Mouse (Mus musculus): Measurements from ENCODE around the gene Rbm6. TPM values are rescaled to one million over a fixed set of nuclear protein-coding genes. Genes with fewer than 3 reads are reported as not detected.

The Rbm6 gene
- polyA plus RNA-seq, 1 experiment = 32.1 TPM

GRCm38 (mm10) chr9:107791714-107792113, 81.3 kb downstream of the Rbm6 start:
- DNase-seq = no peak
- WGBS = 94% methylated on average over 6 of the region's 6 CpGs
- H3K27me3 ChIP-seq (ENCODE audit: control insufficient read depth, insufficient read depth, low read length) = no peaks in the 10 kb centered on the region
- no peaks in the 10 kb centered on the region for H3K4me1 ChIP-seq (replicated peaks; ENCODE audit: control insufficient read depth, insufficient read depth, low read length)
- no peak overlapping the region for H3K27ac ChIP-seq (ENCODE audit: control insufficient read depth, insufficient read depth, low read length)
- H3K36me3 ChIP-seq (ENCODE audit: control insufficient read depth, insufficient read depth, low read length) = peaks cover 65% of the 10 kb centered on the region
- TF ChIP-seq CTCF (IDR thresholded peaks at IDR 0.05; ENCODE audit: borderline replicate concordance, control insufficient read depth, extremely low read depth, insufficient read depth, low read length, poor library complexity) (no peak), POLR2A (IDR thresholded peaks at IDR 0.05; ENCODE audit: control insufficient read depth, extremely low read depth, insufficient read depth, low read length, poor library complexity) (no peak)
- no peak overlapping the region for H3K4me3 ChIP-seq (ENCODE audit: control insufficient read depth, insufficient read depth, low read length)

GRCm38 (mm10) chr9:107782536-107783203, 90.4 kb downstream of the Rbm6 start:
- no peaks in the 10 kb centered on the region for H3K4me1 ChIP-seq (replicated peaks; ENCODE audit: control insufficient read depth, insufficient read depth, low read length)
- H3K27ac ChIP-seq (ENCODE audit: control insufficient read depth, insufficient read depth, low read length) = no peak overlapping the region
- no peaks in the 10 kb centered on the region for H3K27me3 ChIP-seq (ENCODE audit: control insufficient read depth, insufficient read depth, low read length)
- TF ChIP-seq POLR2A (IDR thresholded peaks at IDR 0.05; ENCODE audit: control insufficient read depth, extremely low read depth, insufficient read depth, low read length, poor library complexity) (no peak), CTCF (IDR thresholded peaks at IDR 0.05; ENCODE audit: borderline replicate concordance, control insufficient read depth, extremely low read depth, insufficient read depth, low read length, poor library complexity) (no peak)
- no peak overlapping the region for H3K4me3 ChIP-seq (ENCODE audit: control insufficient read depth, insufficient read depth, low read length)
- 95% methylated on average over 11 of the region's 11 CpGs for WGBS
- no peak for DNase-seq
- H3K36me3 ChIP-seq (ENCODE audit: control insufficient read depth, insufficient read depth, low read length) = peaks cover 84% of the 10 kb centered on the region

- Histone ChIP-seq H3K36me3 (ENCODE audit: control insufficient read depth, insufficient read depth, low read length) (peaks cover 62% of the 10 kb centered on the region), H3K4me3 (ENCODE audit: control insufficient read depth, insufficient read depth, low read length) (no peak overlapping the region), H3K27me3 (ENCODE audit: control insufficient read depth, insufficient read depth, low read length) (no peaks in the 10 kb centered on the region), H3K4me1 (replicated peaks; ENCODE audit: control insufficient read depth, insufficient read depth, low read length) (no peaks in the 10 kb centered on the region), H3K27ac (ENCODE audit: control insufficient read depth, insufficient read depth, low read length) (no peak overlapping the region)
- no peak for DNase-seq
- TF ChIP-seq CTCF (IDR thresholded peaks at IDR 0.05; ENCODE audit: borderline replicate concordance, control insufficient read depth, extremely low read depth, insufficient read depth, low read length, poor library complexity) (no peak), POLR2A (IDR thresholded peaks at IDR 0.05; ENCODE audit: control insufficient read depth, extremely low read depth, insufficient read depth, low read length, poor library complexity) (no peak)
Measured at GRCm38 (mm10) chr9:107776809-107777208, 96.2 kb downstream of the Rbm6 start.

GRCm38 (mm10) chr9:107774411-107774810, 98.6 kb downstream of the Rbm6 start:
- H3K4me1 ChIP-seq (replicated peaks; ENCODE audit: control insufficient read depth, insufficient read depth, low read length) = no peaks in the 10 kb centered on the region
- H3K27ac ChIP-seq (ENCODE audit: control insufficient read depth, insufficient read depth, low read length) = no peak overlapping the region
- DNase-seq = no peak
- no peak for TF ChIP-seq POLR2A (IDR thresholded peaks at IDR 0.05; ENCODE audit: control insufficient read depth, extremely low read depth, insufficient read depth, low read length, poor library complexity)
- no peak for TF ChIP-seq CTCF (IDR thresholded peaks at IDR 0.05; ENCODE audit: borderline replicate concordance, control insufficient read depth, extremely low read depth, insufficient read depth, low read length, poor library complexity)
- H3K27me3 ChIP-seq (ENCODE audit: control insufficient read depth, insufficient read depth, low read length) = no peaks in the 10 kb centered on the region
- peaks cover 39% of the 10 kb centered on the region for H3K36me3 ChIP-seq (ENCODE audit: control insufficient read depth, insufficient read depth, low read length)
- 99% methylated on average over 3 of the region's 3 CpGs for WGBS
- H3K4me3 ChIP-seq (ENCODE audit: control insufficient read depth, insufficient read depth, low read length) = no peak overlapping the region

- Histone ChIP-seq H3K27ac (ENCODE audit: control insufficient read depth, insufficient read depth, low read length) (no peak overlapping the region), H3K4me3 (ENCODE audit: control insufficient read depth, insufficient read depth, low read length) (no peak overlapping the region), H3K36me3 (ENCODE audit: control insufficient read depth, insufficient read depth, low read length) (peaks cover 51% of the 10 kb centered on the region), H3K27me3 (ENCODE audit: control insufficient read depth, insufficient read depth, low read length) (no peaks in the 10 kb centered on the region), H3K4me1 (replicated peaks; ENCODE audit: control insufficient read depth, insufficient read depth, low read length) (peaks cover 3% of the 10 kb centered on the region; the same call in 1 of the 2 replicates)
- no peak for DNase-seq
- 94% methylated on average over 2 of the region's 2 CpGs for WGBS
- TF ChIP-seq CTCF (IDR thresholded peaks at IDR 0.05; ENCODE audit: borderline replicate concordance, control insufficient read depth, extremely low read depth, insufficient read depth, low read length, poor library complexity) = no peak
- no peak for TF ChIP-seq POLR2A (IDR thresholded peaks at IDR 0.05; ENCODE audit: control insufficient read depth, extremely low read depth, insufficient read depth, low read length, poor library complexity)
Measured at GRCm38 (mm10) chr9:107771782-107772181, 101.3 kb downstream of the Rbm6 start.

- peaks cover 49% of the 10 kb centered on the region for H3K36me3 ChIP-seq (ENCODE audit: control insufficient read depth, insufficient read depth, low read length)
- under 1% methylated on average over 59 of the region's 60 CpGs for WGBS
Measured at GRCm38 (mm10) chr9:107770374-107771290, 102.4 kb downstream of the Rbm6 start, which contains the start of gene Rbm5. Gene Rbm5, minus strand, starts transcription at chr9:107770996.

More at GRCm38 (mm10) chr9:107770374-107771290, 102.4 kb downstream of the Rbm6 start, which contains the start of gene Rbm5:
- peak; percentile 94 for DNase-seq
- TF ChIP-seq CTCF (IDR thresholded peaks at IDR 0.05; ENCODE audit: borderline replicate concordance, control insufficient read depth, extremely low read depth, insufficient read depth, low read length, poor library complexity) = 0 out of 2 replicates have a peak, but pooled peaks have one; percentile 40
- TF ChIP-seq POLR2A (IDR thresholded peaks at IDR 0.05; ENCODE audit: control insufficient read depth, extremely low read depth, insufficient read depth, low read length, poor library complexity) = peak; percentile 92
- Histone ChIP-seq H3K4me3 (ENCODE audit: control insufficient read depth, insufficient read depth, low read length) (peak within 1 kb of the TSS; percentile 94), H3K4me1 (replicated peaks; ENCODE audit: control insufficient read depth, insufficient read depth, low read length) (peaks cover 3% of the 10 kb centered on the region; the same call in 1 of the 2 replicates), H3K27me3 (ENCODE audit: control insufficient read depth, insufficient read depth, low read length) (no peaks in the 10 kb centered on the region), H3K27ac (ENCODE audit: control insufficient read depth, insufficient read depth, low read length) (peak within 1 kb of the TSS; percentile 61)

Measured in thymus, adult 2 months (tissue).